Mouse (Mus musculus) testis, adult 2 months (tissue): ENCODE data around the gene Ager.

Experiments
- CTCF ChIP-seq: fragments of 200-500 bp; IDR thresholded peaks from 2 replicates; pipeline ENCODE4 v1.5.1; 2012; ENCODE audit warnings: low read depth, mild to moderate bottlenecking, inconsistent platforms, low read length, moderate library complexity; ENCODE audit not compliant: control insufficient read depth, insufficient read depth, insufficient replicate concordance
- POLR2A ChIP-seq: fragments of 200-500 bp; IDR thresholded peaks from 2 replicates; pipeline ENCODE4 v1.6.1; 2012; ENCODE audit warnings: low read depth, mild to moderate bottlenecking, inconsistent platforms, low read length, moderate library complexity; ENCODE audit not compliant: control insufficient read depth

DNA sequence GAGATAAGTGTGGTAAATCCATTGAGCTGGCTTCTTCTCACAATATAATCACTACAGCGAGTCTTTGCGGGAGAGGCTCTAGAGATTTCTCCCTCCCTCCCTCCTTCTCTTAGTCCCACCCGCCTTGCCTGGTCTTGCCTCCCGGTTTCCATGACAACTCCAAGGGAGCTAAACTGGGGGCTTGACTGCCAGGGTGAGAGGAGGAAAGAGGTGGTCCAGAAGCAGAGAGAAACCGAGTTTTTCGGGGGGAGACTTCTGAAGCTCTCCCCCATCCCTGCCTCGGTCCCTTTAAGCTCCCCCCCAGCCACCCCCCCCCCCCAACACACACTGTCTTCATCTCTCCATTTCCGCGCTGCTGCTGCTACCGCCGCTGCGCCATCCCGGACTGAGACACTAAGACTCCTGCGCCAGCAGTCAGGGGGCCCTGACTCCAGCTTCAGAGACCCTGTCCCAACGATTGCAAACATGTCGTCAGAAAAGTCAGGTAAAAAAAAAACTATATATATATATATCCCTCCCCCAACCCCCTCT, 31.6 kb downstream of the Ager start, which contains the start of gene Prrt1:
- TF ChIP-seq POLR2A = no peak
- TF ChIP-seq CTCF = no peak
